Comparison of ENCODE assay signal across 11 mouse cellular contexts in the genomic region with DNA sequence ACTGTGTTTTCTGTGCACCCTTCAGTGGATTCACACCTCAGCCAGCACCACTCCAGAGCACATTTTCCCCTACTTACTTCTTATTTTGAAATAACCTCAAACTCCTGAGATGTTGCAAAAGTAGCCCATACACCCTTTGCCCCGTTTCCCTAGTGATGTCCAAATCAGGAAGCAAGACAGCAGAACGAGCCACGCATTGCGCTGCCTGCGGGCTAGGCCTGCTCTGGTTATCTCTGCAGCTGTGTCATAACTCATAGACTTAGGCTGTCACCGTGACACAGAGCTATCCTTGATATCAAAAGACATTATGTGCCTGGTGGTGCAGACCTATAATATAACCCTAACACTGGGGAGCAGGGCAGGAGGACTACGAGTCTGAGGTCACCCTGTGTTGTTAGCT. TPM values are rescaled to one million over a fixed set of nuclear protein-coding genes. Genes with fewer than 3 reads are reported as not detected.
DNase-seq lines count a peak whose midpoint lies in the region; ATAC-seq and TF ChIP-seq lines count a peak whose summit lies in the region.
"Had no signal": no experiment of that assay in that cellular context is flagged by ENCODE, and none has a peak within 500 bp of the region (broad histone marks: within the 10 kb centered on the region; RNA-seq: fewer than 3 reads in every experiment).

No protein-coding gene starts in this region.

- no peaks in the 10 kb centered on the region for H3K9me3 ChIP-seq in G1E (replicated peaks)
- no peaks in the 10 kb centered on the region for H3K9me3 ChIP-seq in forebrain, embryonic 14.5 days (replicated peaks; ENCODE audit: control insufficient read depth, low read length)
- H3K9me3 ChIP-seq: kidney, embryonic 15.5 days had no signal

- H3K4me3 ChIP-seq in G1E (ENCODE audit: low read depth, low read length) = peak overlapping the region; percentile 41; the same call in 1 of the 2 replicates
- H3K4me3 ChIP-seq in forebrain, embryonic 14.5 days (ENCODE audit: low read depth, low read length) = no peak overlapping the region
- H3K4me3 ChIP-seq: kidney, embryonic 15.5 days; left cerebral cortex, adult 2 months had no signal

- H3K4me1 ChIP-seq in G1E (ENCODE audit: insufficient read depth, low read depth, low read length) = peaks cover 65% of the 10 kb centered on the region
- peaks cover 9% of the 10 kb centered on the region for H3K4me1 ChIP-seq in forebrain, embryonic 14.5 days (ENCODE audit: control insufficient read depth, insufficient read depth, low read length)

- H3K27me3 ChIP-seq in G1E (ENCODE audit: insufficient read depth, low read length) = no peaks in the 10 kb centered on the region
- H3K27me3 ChIP-seq in forebrain, embryonic 14.5 days (replicated peaks; ENCODE audit: control insufficient read depth, insufficient read depth, low read length) = no peaks in the 10 kb centered on the region

- H3K9ac ChIP-seq in forebrain, embryonic 14.5 days (ENCODE audit: low read length) = no peak overlapping the region
- H3K9ac ChIP-seq: kidney, embryonic 15.5 days had no signal

- 89% methylated on average over 7 of the region's 7 CpGs for WGBS in forebrain, embryonic 14.5 days

- no peak overlapping the region for H3K27ac ChIP-seq in forebrain, embryonic 14.5 days (ENCODE audit: low read depth, low read length)
- H3K27ac ChIP-seq: kidney, embryonic 15.5 days; left cerebral cortex, adult 2 months had no signal

- peak; percentile 23; the same call in 1 of the 2 replicates for ATAC-seq in G1E (ENCODE audit: extremely low read depth, insufficient number of reproducible peaks, low FRiP score, poor library complexity, severe bottlenecking)
- ATAC-seq in erythroid progenitor cell, adult 5-6 weeks (replicated peaks; ENCODE audit: low FRiP score, poor library complexity, severe bottlenecking) = 0 out of 2 replicates have a peak, but pooled peaks have one; percentile 15
- no peak for ATAC-seq in forebrain, embryonic 14.5 days
- ATAC-seq: forebrain, embryonic 16.5 days had no signal

- no peak for TF ChIP-seq CTCF in G1E (IDR thresholded peaks at IDR 0.05; ENCODE audit: low read depth, low read length)

- H3K36me3 ChIP-seq in G1E (replicated peaks) = peaks cover 44% of the 10 kb centered on the region
- H3K36me3 ChIP-seq in forebrain, embryonic 14.5 days (ENCODE audit: control insufficient read depth, insufficient read depth, low read length) = peaks cover 30% of the 10 kb centered on the region

- H3K4me2 ChIP-seq in forebrain, embryonic 14.5 days (ENCODE audit: low read length) = no peak overlapping the region
- H3K4me2 ChIP-seq: kidney, embryonic 15.5 days had no signal

- peak; percentile 74 to 82 for DNase-seq in adrenal gland, adult (ENCODE audit: inconsistent age in 2 of 2, low spot score in 1 of 2)
- no peak for DNase-seq in adrenal gland, adult 8-10 months
- DNase-seq in G1E (ENCODE audit: low spot score) = peak; percentile 27
- peak; percentile 43 to 47 for DNase-seq in lung, postnatal 4 days
- no peak for DNase-seq in forebrain, embryonic 14.5 days (ENCODE audit: low spot score)
- no peak for DNase-seq in ovary, adult 18-20 months (ENCODE audit: low spot score)
- DNase-seq in neural tube, embryonic 10.5 days (ENCODE audit: extremely low spot score, low spot score) = no peak

RNA-seq across cellular contexts. Expression of a gene that starts 2.2 kb away (rescaled TPM):
- total RNA-seq in adrenal gland, adult 8-10 months (2022) = 100 to 1,000 TPM; 429 to 671 (median 576) TPM
- total RNA-seq in G1E (2014; fragmentation: Nextera tagmentation) = 59.1 and 68.2 TPM in 2 replicates
- 514 and 659 TPM in 2 replicates for total RNA-seq in G1E (2017)
- 207 and 336 TPM in 2 replicates for polyA plus RNA-seq in G1E (2012)
- total RNA-seq in erythroid progenitor cell, adult 5-6 weeks (2015; ENCODE audit: low replicate concordance) = 108 and 138 TPM in 2 replicates
- 354 and 496 TPM in 2 replicates for total RNA-seq in erythroid progenitor cell, adult 5-6 weeks (2017; ENCODE audit: low replicate concordance)
- 418 and 419 TPM in 2 replicates for polyA plus RNA-seq in forebrain, embryonic 14.5 days (2014; fragmentation: Nextera tagmentation; extraction: Ambion mirVana)

RNA-seq across cellular contexts. Expression of a gene that starts 19.8 kb away (rescaled TPM):
- 10 to 100 TPM; 38.9 to 52.2 (median 47.6) TPM for total RNA-seq in adrenal gland, adult 8-10 months (2022)
- 22.6 and 30.8 TPM in 2 replicates for total RNA-seq in G1E (2014; fragmentation: Nextera tagmentation)
- 23.8 and 23.9 TPM in 2 replicates for total RNA-seq in G1E (2017)
- 15.4 and 16.5 TPM in 2 replicates for polyA plus RNA-seq in G1E (2012)
- total RNA-seq in erythroid progenitor cell, adult 5-6 weeks (2015; ENCODE audit: low replicate concordance) = 3.4 and 14.4 TPM in 2 replicates
- total RNA-seq in erythroid progenitor cell, adult 5-6 weeks (2017; ENCODE audit: low replicate concordance) = 4.4 and 9.2 TPM in 2 replicates
- polyA plus RNA-seq in forebrain, embryonic 14.5 days (2014; fragmentation: Nextera tagmentation; extraction: Ambion mirVana) = 41.7 and 43.4 TPM in 2 replicates

RNA-seq across cellular contexts. Expression of a gene that starts 35.1 kb away (rescaled TPM):
- 1 to 10 TPM; 1.5 to 2.6 (median 2.1) TPM for total RNA-seq in adrenal gland, adult 8-10 months (2022)
- total RNA-seq in G1E (2014; fragmentation: Nextera tagmentation) (not detected in 2 replicates), G1E (2017) (not detected in 2 replicates)
- polyA plus RNA-seq in G1E (2012) = not detected in 2 replicates
- not detected in 2 replicates for total RNA-seq in erythroid progenitor cell, adult 5-6 weeks (2015; ENCODE audit: low replicate concordance)
- not detected in 2 replicates for total RNA-seq in erythroid progenitor cell, adult 5-6 weeks (2017; ENCODE audit: low replicate concordance)
- 21.3 and 25.1 TPM in 2 replicates for polyA plus RNA-seq in forebrain, embryonic 14.5 days (2014; fragmentation: Nextera tagmentation; extraction: Ambion mirVana)

RNA-seq across cellular contexts. Expression of a gene that starts 43.5 kb away (rescaled TPM):
- 100 to 1,000 TPM in 3 of 4 experiments, 10 to 100 TPM in 1; 86.7 to 109 (median 104) TPM for total RNA-seq in adrenal gland, adult 8-10 months (2022)
- 16.3 and 20.8 TPM in 2 replicates for total RNA-seq in G1E (2014; fragmentation: Nextera tagmentation)
- 3.7 and 3.8 TPM in 2 replicates for total RNA-seq in G1E (2017)
- 51.8 and 54.9 TPM in 2 replicates for polyA plus RNA-seq in G1E (2012)
- 28.5 and 37.3 TPM in 2 replicates for total RNA-seq in erythroid progenitor cell, adult 5-6 weeks (2015; ENCODE audit: low replicate concordance)
- total RNA-seq in erythroid progenitor cell, adult 5-6 weeks (2017; ENCODE audit: low replicate concordance) = 1.4 and 7.1 TPM in 2 replicates
- 56.0 and 81.6 TPM in 2 replicates for polyA plus RNA-seq in forebrain, embryonic 14.5 days (2014; fragmentation: Nextera tagmentation; extraction: Ambion mirVana)

RNA-seq across cellular contexts. Expression of a gene that starts 49.7 kb away (rescaled TPM):
- total RNA-seq in adrenal gland, adult 8-10 months (2022) = 1 to 10 TPM; 1.0 to 2.3 (median 1.4) TPM
- total RNA-seq in G1E (2014; fragmentation: Nextera tagmentation) (22.9 and 29.6 TPM in 2 replicates), G1E (2017) (8.8 and 8.9 TPM in 2 replicates)
- polyA plus RNA-seq in G1E (2012) = 40.1 and 59.6 TPM in 2 replicates
- total RNA-seq in erythroid progenitor cell, adult 5-6 weeks (2015; ENCODE audit: low replicate concordance) = 34.2 and 34.4 TPM in 2 replicates
- total RNA-seq in erythroid progenitor cell, adult 5-6 weeks (2017; ENCODE audit: low replicate concordance) = 14.0 and 19.1 TPM in 2 replicates
- polyA plus RNA-seq in forebrain, embryonic 14.5 days (2014; fragmentation: Nextera tagmentation; extraction: Ambion mirVana) = 5.4 and 5.6 TPM in 2 replicates

Comparison
In these comparisons a context has a peak if more than half of its experiments do, and no peak if none do; other contexts are left out.
1. DNase-seq: peak in adrenal gland, adult (2 of 2), G1E (single experiment) and lung, postnatal 4 days (2 of 2); none in adrenal gland, adult 8-10 months (single experiment), forebrain, embryonic 14.5 days (single experiment), ovary, adult 18-20 months (single experiment) and neural tube, embryonic 10.5 days (single experiment).